Mouse (Mus musculus) effector memory CD4-positive, alpha-beta T cell, adult 5 months (primary cell): ENCODE data around the gene Gpn2. TPM values are rescaled to one million over a fixed set of nuclear protein-coding genes. Genes with fewer than 3 reads are reported as not detected.

Experiments used
- polyA plus RNA-seq: library from polyadenylated mRNA; unstranded; fragments of 100-300 nt; shearing (Covaris generic); gene quantifications from one replicate; pipeline ENCODE4 v1.2.1, GENCODE M21; 2017

Gene Gpn2
- polyA plus RNA-seq = 8.4 TPM

DNA sequence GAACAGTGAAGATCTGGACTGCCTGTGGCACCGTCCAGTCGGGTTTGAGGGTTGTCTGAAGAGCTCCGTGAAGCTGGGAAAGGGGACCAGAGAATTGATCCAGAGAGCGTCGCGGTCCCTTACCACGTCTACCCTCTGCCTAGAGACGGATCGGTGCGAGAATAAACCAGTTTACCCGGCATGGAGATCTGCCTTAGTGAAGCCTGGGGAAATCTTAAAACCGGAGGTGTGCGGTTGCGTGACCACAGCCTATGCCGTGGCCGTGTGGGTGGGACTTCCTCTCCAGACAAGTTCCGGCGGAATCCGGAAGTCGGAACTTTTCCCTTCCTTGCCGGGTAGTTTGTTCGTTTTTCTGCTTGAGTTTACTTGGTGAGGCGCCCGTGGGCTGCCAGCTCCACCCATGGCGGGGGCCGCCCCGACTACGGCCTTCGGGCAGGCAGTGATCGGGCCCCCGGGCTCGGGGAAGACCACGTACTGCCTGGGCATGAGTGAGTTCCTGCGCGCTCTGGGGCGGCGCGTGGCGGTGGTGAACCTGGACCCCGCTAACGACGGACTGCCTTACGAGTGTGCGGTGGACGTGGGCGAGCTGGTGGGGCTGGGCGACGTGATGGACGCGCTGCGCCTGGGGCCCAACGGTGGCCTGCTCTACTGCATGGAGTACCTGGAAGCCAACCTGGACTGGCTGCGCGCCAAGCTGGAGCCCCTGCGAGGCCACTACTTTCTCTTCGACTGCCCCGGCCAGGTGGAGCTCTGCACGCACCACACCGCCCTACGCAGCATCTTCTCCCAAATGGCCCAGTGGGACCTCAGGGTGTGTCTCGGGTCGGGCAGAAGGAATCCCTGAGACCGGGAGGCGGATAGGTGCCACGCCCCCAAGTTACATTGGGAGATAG, at the start of gene Gpn2:
TSS of gene Gpn2 (plus strand) at position 304 of the 893 bp plus-strand sequence.

DNA sequence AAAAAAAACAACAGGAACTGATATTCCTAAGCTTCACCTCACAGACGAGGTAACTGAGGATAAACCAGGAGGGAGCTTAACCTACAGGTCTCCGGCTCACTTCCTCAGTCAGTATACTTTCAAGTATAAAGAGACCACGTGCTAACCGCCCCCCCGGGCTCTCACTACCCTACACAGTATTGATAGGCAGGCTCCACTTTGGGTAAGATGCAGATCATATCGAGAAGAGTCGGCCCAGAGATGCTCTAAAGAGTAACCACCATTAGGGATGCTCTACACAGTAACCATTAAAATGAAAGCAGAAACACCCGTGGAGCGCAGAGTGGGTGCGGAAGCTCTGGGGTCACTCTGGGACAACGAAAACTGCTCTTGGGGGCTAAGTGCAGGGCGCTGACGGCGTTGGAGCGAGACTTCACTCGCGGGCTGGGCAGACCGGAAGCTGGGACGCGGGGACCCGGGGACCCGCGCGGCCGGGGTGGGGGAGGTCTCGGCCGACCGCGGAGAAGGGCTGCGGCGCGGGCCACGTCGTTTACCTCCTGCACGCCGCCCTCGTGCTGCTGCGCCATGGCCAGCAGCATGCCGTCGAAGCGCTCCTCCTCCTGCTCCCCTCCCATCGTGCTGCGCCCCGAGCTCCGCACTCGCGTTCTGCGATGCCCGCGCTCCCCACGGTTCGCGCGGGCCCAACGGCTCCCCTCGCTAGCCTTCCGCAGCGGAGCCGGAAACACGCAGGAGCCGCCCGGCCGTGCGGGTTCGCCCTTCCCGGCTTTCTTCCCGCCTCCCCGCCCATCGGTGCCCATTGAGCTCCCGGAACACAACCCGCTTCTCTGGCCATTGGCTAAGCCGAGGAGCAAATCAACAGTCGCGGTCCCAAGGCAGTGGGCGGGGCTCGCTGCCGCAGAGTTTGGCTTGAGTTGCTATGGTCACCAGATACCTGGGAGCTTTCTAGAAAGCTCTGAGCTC, 38.6 kb upstream of the Gpn2 start, which contains the start of gene Nudc:
TSS of gene Nudc (minus strand) at position 725 of the 960 bp plus-strand sequence.

DNA sequence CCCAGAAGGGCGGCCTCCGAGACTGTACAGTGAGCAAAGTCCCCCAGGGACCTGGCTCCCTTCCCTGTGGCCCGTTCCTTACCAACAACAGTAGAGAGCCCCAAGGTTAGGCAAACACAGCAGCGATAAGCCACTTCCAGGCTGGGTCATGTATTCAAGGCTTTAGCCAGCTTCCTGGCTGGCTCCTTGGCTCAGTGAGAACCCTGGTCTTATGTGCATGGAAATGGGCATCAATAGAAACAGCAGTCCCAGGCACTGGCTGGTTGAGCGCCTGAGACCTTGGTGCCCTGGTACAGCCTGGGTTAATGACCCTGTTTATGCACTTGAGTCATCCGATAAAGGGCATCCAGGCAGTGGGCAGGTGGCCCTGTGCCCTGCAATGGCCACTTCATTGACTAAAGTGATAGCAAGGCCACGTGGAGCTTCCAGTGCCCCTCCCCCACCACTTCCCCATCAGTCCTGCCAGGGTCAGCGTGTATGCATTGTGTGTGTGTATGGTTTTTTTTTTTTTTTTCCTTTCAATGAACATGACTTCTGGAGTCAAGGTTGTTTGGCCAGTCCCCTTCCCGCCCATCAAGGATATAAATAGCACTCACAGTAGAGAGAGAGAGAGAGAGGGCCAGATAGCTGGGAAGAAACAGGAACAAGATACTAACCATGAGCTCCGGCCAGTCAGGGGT, 31.3 kb upstream of the Gpn2 start, which contains the start of gene Nr0b2:
TSS of gene Nr0b2 (plus strand) at position 609 of the 680 bp plus-strand sequence.

DNA sequence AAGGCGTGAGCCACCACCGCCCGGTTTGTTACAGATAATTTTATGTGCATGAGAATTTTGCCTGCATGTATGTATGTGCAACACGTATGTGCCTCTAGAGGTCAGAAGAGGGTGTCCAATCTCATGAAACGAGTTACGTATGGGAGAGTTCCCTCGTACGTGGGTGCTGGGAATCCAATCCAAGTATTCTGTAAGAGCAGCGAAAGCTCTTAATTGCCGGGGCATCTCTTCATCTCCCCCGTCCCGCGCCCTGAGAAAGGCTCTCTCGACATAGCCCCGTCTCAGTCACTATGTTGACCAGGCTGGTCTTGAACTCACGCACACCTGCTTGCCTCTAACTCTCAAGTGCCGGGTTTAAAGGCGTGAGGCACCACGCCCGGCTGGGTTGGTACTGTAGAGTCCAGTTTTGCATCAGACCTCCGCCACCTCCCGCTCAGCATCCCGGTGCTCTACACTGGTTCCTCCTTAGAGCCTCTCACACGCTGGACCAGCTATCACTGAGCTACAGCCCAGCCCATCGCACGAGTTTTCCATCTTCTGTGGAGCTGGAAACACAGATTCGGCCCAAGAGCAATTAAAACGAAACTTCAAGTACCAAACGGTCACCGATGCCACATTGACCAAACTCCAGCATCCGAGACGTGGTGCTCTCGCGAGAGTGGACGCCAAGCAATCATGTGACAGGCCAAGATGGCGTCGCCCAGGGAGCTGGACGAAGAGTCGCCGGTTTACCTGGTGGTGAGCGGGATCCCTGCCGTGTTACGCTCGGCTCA, 9.9 kb upstream of the Gpn2 start, which contains the start of gene Gpatch3:
TSS of gene Gpatch3 (plus strand) at position 676 of the 773 bp plus-strand sequence.

DNA sequence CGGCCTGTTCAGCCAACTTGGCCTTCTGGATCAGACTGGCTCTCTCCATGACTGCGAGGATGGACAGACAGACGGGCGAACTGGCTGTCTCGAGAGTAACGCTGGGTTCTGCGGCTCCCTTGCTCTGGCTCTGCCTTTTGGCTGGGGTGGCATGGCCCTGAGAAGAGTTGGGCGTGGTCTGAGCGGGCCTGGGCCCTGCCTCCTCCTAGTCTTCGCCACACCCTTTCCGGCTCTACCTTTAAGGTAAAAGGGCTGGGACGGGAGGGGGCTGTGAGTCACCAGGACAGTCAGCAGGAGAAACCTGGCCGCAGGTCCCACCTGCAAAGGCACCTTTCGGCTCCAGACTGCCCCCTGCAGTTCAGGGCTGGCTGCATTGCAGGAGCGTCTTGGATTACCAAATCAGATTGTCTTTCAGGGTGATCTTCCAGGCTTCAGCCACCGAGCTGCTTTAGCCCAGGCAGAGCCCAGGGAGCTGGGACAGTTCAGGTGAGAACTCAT, 17.6 kb downstream of the Gpn2 start, which contains the start of gene Sfn:
TSS of gene Sfn (minus strand) at position 448 of the 498 bp plus-strand sequence.

Other genes starting within 250 kb of the Gpn2 start
- 5.6 TPM for gene Wdtc1, start 230.9 kb upstream of the Gpn2 start, polyA plus RNA-seq
- 17.2 TPM for gene Slc9a1, start 214.7 kb upstream of the Gpn2 start, polyA plus RNA-seq
- gene Tent5b, start 104.2 kb upstream of the Gpn2 start, polyA plus RNA-seq = 0.16 TPM
- 0.39 TPM for gene Trnp1, start 85.8 kb upstream of the Gpn2 start, polyA plus RNA-seq
- gene Kdf1, start 65.4 kb upstream of the Gpn2 start, polyA plus RNA-seq = not detected
- gene Nudc, start 38.4 kb upstream of the Gpn2 start, polyA plus RNA-seq = 107 TPM
- not detected for gene Nr0b2, start 31.0 kb upstream of the Gpn2 start, polyA plus RNA-seq
- gene Gpatch3, start 9.6 kb upstream of the Gpn2 start, polyA plus RNA-seq = 15.4 TPM
- gene Sfn, start 17.8 kb downstream of the Gpn2 start, polyA plus RNA-seq = 26.5 TPM
- 277 TPM for gene Zdhhc18, start 65.8 kb downstream of the Gpn2 start, polyA plus RNA-seq
- gene Pigv, start 88.3 kb downstream of the Gpn2 start, polyA plus RNA-seq = 15.3 TPM
- gene Arid1a, start 172.4 kb downstream of the Gpn2 start, polyA plus RNA-seq = 40.6 TPM